Mouse (Mus musculus) kidney, postnatal 36 days (tissue): ENCODE data around the gene Ndufv3.
A peak's percentile ranks its signal among the peaks of the same experiment; 100 is the strongest.

Experiments
- DNase-seq, 2 experiments: peaks; one replicate each; pipeline ENCODE4 v3.0.0; 2021 to 2022; ENCODE audit warnings: mixed read lengths in 2 of 2

Gene Ndufv3

DNA sequence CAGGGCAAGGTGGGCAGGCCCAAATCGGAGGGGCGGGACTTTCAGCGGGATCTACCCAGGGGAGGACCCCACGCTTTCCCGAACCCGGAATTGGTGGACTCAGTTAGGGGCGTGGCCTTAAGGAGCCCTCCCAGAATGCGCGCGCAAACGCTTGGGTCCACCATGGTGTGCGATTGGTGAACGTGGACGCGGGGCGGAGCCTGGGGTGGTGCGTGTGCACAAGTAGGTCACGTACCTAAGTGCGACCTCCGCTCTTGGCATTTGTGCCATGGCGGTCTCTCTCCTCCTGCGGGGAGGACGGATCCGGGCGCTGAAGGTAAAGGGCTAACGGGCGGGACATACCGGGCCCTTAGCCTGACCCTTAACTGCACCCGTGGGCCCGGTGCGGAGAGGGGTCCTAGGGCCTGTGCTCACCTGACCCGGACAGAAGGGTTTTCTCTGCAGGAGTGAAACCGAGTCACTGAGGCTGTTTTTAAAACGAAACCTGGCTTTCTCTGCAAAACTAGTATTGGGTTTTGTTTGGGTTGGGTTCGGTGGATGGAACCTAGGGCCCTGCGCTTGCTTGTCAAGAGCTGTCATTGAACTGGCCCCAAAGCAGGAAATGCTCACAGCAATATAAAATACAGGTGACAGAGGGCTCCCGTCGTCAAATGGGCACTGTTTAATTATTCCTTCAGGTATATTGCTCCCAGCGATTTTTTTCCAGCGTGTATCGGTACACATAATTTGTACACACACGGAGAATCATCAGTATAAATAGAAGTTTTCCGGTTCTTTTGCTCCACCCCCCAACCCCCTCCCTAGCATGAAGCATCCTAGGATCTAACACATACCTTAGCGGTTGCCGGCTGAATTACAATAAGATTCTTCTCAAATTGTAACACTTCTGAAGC lies at the start of gene Ndufv3, which contains the start of gene Wdr4:
Ndufv3 (plus strand) TSS at position 170 of the 893 bp plus-strand sequence.
Wdr4 (minus strand) TSS at position 35 of the 893 bp plus-strand sequence.
- peak; percentile 100 for DNase-seq

DNA sequence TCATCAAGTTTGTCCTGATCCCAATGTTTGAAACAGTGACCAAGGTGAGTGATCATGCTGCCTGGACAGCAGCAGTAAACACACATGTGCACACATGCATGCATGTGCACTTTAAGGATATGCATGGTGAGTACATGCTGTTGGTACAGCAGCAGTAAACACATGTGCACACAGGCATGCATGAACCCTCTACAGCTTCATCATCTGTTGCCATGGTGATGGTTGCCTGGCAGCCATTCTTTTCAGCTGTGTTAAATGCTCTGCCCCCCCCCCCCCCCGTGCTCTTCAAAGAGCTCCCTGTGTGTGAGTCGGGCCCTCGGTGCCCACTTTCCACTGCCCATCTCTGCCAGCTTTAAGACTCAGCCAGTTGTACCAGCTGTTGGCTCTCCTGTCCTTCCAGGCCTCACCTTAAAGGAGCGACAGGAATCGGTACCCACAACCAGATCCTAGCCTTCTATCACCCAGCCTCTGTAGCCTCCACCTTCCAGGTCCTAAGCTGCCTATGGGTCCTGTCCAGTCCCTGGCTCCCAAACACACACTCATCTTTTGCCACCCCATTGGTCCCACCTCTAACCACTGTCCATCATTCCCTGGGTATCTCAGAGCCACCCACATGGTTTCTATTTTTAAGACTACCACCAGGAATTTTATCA lies 49.0 kb upstream of the Ndufv3 start:
- DNase-seq = no peak

DNA sequence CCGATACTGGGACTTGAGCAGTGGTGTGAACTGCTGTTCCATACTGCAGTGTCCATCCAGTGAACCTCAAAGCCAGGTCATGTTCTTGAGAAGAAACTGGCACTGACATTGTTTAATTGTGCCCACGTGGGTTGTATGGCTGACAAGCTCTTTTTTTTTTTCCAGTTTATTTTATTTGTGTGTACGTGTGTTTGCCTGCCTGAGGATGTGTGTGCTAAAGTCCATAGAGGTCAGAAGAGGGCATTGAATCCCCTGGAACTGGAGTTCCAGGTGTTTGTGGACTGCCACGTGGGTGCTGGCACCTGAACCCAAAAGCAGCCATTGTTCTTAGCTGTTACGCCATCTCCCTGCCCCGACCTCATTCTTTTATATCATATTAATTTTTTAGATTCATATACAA lies 45.5 kb upstream of the Ndufv3 start:
- DNase-seq = peak in 1 of 2 experiments; percentile 19

DNA sequence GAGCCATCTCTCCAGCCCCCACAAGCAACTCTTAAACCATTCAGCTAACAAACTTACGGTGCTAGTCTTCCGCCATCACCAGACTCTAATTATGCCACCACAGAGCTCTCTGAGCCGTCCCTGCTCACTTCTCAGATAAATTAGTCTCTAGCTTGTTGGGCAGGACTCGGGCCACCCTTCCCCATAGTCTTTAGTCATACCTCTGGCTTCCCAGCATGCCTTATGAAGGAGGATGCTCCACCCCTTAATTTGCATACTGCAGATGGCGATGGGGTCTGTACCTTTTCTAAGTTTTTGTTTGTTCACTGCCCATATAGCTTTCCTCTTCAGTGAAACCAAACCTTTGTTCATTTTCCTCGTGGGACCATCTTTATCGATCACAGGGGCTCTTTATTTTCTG lies 41.3 kb upstream of the Ndufv3 start:
- DNase-seq = no peak

DNA sequence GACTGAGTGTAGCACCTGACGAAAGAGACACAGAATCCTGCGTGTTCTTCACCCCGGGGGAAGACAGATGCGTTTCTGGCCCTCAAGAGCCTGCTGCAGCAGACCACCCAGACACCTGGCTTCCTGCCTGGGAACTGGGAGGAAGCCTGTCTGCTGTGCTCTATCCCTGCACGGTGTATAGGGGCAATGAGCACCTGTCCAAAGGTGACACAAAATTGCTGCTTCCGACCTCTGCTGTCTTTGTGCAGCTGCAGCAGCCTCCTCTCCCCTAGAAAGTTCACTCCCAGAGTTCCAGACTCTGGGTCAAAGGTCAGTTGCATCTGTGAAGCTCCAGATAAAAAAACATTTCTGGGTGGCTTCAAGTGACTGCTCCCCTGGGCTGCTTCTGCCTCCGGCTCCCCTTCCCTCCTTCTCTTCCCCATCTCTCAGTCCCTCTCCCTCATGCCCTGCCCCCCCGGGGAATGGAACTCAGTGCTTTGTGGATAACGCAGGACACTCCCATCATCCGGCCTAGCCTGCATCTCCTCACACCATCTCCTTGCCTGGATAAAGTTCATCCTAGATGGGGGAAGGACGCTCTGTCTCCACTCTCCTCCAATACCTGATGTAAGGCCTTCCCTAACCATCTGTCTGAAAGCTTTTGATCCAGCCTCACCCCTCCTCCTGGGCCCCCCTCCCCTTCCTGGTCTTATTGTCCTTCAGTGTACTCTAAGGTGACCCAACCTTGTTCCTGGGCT lies 40.6 kb upstream of the Ndufv3 start:
- DNase-seq = peak in 1 of 2 experiments; percentile 33

DNA sequence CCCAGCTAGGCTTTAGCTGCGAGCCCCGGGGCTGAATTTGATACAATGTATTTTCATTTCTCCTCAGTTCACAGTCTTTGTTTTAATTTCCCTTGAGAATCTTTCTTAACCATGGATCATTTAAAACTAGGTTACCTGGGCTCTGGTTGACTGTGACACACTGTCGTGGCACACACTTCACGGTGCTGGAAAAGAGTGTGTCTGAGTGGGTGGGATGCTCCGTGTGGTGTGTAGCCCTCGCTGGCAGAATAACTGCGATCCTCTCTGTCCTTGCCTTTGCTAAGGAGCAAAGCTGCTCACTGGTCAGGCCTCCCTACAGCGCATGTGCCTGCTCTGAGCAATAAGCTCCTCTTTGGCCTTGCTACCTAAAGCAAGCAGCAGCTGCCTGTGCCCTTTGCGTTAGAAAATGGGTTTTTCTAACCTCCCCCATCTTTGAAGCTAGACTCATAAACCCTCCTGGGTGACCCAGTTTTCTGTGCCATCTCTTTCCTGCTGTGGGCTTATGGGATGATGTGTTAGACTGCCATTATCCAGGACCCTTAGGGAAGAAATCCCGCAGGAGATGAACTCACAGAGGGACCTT lies 33.2 kb upstream of the Ndufv3 start:
- DNase-seq = no peak

DNA sequence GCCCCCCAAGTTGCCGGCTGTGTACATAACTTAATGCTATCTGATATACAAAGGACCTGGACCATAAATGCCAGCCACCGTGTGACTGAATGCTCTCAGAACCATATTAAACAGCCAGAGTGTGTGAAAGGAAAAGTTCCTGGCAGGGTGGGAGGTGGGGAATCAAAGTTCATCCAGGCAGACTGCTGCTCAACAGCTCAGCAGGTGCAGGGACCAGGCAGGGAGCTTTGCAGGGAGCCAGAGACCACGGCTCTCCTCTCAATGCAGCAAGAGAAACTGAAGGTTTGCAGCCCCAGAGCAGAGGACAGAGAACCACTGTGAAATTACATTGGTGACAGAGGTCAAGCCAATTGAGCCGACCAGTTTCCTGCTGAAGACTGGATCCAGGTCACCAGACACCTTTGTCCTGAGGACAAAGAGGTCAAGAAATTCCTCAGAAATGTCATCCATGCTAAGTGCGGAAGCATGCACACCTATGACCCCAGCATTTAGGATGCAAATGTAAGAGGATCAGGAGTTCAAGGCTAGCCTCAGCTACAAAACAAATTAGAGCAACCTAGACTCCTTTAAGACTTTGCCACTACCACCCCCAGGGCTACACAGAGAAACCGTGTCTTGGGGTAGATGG lies 32.4 kb upstream of the Ndufv3 start:
- peak; percentile 56 to 60 for DNase-seq

DNA sequence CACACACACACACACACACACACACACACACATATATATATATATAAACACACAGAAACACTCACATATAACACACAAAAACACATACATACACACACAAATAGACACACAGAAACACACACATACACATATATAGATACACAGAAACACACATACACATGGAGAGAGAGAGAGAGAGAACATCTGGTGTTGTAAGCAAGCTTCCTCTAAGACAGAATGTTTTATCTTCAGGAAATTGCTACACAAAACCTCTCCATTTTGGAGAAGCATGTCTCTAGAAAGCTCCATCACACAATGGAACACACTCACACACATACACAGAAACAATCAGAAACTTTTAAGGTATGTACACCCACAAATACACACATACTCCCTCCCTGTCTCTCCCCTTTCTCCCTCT lies 28.6 kb upstream of the Ndufv3 start:
- DNase-seq = no peak

DNA sequence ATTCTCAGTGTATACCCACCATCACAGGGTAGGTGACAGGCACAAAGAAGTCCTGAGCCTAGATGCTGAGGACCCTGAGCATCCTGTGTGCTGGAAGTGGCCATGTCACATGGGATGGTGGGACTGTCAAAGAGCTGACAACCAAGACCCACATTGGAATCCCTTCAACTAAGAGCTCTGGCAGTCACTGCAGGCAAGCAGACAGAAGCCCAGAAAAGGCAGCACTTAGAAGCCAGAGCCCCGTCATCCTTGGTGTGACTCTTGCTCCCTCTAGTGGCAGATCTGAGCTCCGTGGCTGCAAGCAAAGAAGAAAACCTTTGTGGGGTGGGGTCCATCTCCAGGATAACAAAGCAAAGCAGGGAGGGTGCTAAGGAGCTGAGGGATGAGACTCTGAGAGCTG lies 27.5 kb upstream of the Ndufv3 start:
- peak; percentile 68 to 83 for DNase-seq

DNA sequence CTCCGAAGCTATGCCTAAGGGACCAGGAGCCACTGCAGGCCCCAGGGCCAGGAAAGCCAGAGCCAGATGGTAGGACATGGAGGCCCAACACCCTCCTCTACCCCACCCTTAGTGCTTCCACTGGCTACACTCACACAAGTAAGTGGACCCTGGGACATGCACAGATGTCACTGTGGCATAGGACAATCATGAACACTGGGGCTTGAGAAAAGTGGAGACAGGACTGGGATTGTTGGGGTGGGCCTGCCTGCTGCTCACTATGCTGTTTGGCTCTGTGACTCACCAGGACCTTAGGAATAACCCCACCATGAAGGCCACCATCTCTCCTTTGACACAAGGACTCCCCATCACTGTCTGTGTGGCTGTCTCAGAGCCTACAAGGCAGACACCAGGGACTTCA lies 24.9 kb upstream of the Ndufv3 start:
- DNase-seq = no peak

DNA sequence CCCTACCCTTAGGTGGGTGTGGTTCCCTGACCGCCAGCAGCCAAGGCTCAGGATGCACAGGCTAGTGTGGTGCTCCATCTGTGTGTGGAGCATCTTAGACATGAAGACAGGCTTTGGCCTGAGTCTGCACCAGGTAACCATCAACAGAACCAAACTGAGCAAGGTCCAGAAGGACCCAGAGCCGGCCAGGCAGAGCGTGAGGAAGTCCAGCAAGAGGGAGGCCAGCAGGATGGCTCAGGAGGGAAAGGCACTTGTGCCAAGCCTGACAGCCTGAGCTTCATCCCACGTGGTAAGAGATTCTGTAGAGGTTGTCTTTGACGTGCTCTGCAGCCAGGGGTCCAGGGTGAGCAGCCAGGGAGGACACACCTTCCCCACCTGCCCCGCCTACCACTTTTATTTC lies 22.2 kb upstream of the Ndufv3 start:
- no peak for DNase-seq

DNA sequence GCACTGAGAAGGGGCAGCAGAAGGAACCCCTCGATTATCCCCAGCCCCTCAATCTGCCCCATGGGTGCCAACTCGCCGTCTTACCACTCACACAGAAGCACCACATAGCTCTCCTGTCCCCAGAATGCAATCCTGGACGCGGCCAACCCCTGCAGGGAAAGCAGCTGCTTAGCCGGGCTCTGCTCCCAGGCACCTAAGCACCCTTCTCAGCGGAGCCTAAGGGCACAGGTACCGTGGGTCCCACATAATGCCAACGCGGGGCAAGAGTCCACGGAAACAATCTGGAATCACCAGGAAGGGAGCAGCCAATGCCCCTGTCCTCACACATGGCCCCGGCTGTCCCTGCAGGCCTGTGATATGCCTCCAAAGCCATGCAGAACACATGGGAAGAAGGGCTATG lies 20.2 kb upstream of the Ndufv3 start:
- DNase-seq = no peak

DNA sequence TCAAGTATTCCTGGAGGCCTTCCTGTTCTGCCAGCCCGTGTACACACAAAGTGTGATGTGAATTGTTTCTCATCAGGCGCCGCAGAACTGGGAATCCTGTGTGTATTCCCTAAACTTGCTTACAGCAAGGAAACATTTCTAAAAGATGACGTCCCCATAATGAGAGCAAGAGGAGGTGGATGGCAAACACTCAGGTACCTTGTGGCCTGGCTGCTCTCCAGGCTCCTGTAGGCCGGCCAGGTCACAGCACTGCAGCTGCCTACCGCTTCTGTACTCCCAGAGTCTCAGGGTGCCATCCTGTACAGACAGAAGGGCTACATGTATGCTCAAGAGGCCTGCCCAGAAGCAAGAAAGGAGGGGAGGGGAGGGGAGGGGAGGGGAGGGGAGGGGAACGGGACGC lies 19.5 kb upstream of the Ndufv3 start:
- DNase-seq = no peak

DNA sequence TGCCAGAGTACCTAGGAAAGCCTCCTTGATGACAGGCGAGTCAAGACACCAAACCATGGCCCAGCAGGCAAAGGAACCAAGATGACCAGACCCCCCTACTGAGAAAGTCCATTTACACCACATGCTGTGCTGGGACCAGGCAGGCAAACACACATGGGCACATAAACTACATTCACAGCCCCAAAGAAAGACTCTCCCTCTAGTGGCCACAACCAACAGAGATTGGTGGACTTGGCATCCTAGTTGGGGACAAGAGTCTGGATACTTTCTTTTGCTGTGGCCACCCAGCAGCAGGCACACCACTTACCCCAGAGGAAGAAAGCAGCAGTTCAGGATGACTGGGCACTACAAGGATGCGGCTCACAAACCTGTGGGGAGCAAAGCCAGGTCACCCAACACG lies 19.0 kb upstream of the Ndufv3 start:
- no peak for DNase-seq

DNA sequence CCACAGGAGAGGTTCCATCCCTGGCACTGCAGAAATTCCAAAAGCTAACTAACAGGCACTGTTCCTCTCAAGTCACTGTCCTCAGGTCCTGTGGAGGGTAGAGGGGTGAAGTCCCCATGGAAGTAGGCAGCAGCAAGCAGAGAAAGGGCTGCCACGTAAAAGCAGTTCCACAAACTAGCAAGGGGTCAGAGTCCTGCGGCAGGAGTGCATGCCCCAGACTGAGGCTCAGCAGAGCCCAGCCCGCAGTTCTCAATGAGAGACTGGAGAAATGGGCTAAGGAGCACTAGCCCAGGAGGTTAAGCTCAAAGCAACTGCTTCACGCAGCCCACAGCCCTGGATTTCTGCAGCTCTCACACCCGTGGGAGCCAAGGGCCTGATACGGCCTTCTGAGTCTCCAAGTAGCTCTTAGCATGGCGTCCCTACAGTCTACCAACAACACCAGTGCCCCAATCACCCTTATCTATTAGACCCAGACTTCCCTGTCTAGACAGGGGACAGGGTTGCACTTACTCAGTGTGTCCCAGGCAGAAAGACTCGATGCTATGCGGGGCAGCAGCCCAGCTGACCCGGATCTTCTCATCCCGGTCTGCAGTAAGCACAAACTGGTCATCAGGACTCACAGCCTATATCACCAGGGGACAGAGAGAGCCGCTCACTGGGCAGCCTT lies 17.5 kb upstream of the Ndufv3 start:
- peak; percentile 58 to 62 for DNase-seq

DNA sequence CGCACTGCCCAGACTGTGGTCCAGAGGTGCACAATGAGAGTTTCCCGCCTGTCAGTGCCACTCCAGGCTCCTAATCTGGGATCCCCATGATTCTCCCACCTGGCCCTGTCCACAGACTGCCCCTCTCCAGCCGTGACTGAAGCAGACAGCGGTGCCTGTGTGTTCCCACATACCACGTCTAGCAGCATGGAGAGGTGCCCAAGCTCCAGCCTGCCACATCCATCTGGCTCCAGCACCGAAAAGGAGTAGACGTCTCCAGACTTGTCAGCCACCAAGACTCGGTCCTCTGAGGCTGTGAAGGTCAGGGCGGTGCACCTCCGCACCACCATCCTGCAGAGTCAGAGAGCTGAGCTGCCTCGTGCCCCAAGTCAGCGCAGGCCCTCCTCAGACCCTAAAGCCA lies 16.6 kb upstream of the Ndufv3 start:
- DNase-seq = no peak

DNA sequence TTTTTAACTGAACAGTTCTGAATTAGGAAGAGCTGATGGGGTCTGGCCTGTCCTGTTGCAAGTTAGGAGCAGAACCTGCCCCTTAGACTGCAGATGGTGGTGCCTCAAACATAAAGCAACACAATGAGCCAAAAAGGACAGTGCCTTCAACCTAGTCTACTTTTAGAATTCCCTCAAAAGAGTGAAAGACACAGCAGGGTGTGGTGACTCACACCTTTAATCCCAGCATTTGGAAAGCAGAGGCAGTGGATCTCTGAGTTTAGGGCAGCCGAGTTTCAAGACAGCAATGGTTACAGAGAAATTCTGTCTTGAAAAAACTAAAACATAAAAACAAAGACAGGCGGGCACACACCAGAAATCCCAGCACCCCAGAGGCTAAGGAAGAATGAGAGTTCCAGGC lies 16.0 kb upstream of the Ndufv3 start:
- no peak for DNase-seq

DNA sequence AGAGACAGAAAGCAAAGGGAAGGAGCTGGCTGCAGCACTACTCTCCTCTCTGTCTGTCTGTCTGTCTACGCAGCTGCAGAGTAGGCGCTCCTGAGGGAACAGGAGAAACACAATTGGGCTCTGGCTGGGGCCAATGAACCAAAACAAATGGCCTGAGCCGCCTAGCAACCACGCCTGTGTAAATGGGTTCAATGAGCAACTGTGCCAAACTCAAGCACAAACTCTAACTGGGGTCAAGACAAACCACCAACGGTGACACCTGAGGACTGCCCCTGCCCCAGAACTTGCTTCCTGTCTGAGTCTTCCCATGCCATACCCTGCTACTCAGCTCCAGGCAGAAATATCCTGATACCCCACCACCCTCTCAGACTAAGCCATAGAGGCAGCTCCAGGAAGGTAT lies 14.9 kb upstream of the Ndufv3 start:
- DNase-seq = peak; percentile 83 to 92

DNA sequence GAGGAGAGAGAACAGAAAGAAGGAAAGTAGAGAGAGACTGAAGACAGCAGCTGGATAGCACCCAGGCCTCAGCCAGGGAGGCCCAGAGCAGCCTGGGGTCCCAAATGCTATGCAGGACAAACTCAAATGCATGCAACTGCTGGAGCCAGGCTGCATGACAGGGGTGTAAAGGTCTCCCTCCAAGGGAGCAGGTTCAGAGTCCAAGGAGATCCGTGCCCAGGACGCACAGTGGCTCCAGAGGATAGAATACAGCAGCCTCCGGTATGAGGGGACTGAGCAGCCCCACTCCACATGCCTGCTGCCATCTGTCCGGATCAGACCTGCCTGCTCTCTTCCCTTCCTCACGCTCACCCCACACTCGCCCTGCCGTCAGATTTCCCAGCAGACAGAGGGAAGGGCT lies 13.6 kb upstream of the Ndufv3 start:
- DNase-seq = peak; percentile 73 to 82

DNA sequence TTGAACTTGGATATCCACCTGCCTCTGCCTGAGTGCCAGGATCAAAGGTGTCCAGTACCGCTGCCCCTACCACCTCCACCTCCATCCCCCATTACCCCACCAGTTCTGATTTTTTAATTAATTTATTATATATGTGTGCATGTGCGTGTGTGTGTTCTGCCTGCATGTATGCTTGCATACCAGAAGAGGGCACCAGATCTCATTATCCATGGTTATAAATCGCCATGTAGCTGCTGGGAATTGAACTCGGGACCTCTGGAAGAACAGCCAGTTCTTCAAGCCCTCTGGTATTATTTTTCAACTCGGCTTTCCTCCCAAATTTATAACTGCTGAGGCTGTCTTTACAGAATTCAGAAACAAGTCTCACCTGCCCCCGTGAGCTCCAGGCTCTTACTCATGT lies 9.0 kb upstream of the Ndufv3 start:
- no peak for DNase-seq

DNA sequence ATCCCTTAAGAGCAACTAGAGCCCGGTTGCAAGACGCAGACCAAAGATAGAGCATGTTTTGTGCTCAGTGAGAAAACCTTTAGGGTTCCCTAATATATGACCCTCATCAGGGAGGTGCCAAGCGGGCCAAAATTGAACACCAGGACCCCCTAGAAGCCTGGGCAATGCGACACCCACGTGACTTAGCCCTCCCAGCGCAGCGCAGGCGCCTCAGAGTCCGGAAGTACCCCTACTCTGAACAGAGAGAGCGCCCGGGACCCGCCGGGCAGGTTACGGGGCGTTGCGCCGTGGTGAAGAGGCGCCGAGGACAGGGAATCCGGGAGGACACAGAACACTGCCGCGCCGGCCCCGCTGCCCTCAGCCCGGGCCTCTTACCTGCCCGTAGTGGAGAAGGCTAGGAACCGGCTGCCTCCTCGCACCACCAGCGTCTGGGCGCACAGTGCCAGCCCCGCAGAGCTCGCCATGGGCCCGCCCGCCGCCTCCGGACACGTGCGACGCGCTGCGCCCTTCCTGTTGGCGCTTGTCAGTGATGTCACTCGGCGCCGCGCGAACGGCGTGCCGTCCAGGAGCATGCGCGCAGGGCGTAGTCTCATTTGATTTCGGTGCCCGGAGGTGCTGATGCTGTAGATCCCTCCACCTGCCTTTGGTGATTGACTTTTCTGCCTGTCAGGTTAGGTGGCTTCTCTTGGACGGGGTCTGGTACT lies 8.0 kb upstream of the Ndufv3 start:
- DNase-seq = peak; percentile 84 to 93
